Mouse (Mus musculus) embryonic facial prominence, embryonic 15.5 days (tissue): ENCODE measurements around the gene Nrros. TPM values are rescaled to one million over a fixed set of nuclear protein-coding genes. Genes with fewer than 3 reads are reported as not detected.
A peak's percentile ranks its signal among the peaks of the same experiment; 100 is the strongest.

Experiments used
- ATAC-seq: fragments of 200-750 bp; cut with Nextera tagmentation; 2 replicates; pipeline ENCODE4 v1.8.0; 2017; ENCODE audit warnings: low read depth, moderate TSS enrichment; ENCODE audit not compliant: insufficient number of reproducible peaks, low FRiP score, low TSS enrichment
- H3K27ac ChIP-seq: fragments of 300-500 bp; sonication (generic); replicated peaks from 2 replicates; pipeline ENCODE4 v1.5.1; 2015; ENCODE audit warnings: mild to moderate bottlenecking, inconsistent platforms
- H3K27me3 ChIP-seq: fragments of 300-500 bp; sonication (generic); 2 replicates; pipeline ENCODE4 v1.6.1; 2015; ENCODE audit warnings: inconsistent platforms
- H3K36me3 ChIP-seq: fragments of 300-500 bp; sonication (generic); 2 replicates; pipeline ENCODE4 v1.6.1; 2015; ENCODE audit warnings: mild to moderate bottlenecking, inconsistent platforms
- H3K4me1 ChIP-seq: fragments of 300-500 bp; sonication (generic); 2 replicates; pipeline ENCODE4 v1.6.1; 2015; ENCODE audit warnings: inconsistent platforms
- H3K4me2 ChIP-seq: fragments of 300-500 bp; sonication (generic); replicated peaks from 2 replicates; pipeline ENCODE4 v1.6.1; 2015; ENCODE audit warnings: mild to moderate bottlenecking, inconsistent platforms
- H3K4me3 ChIP-seq: fragments of 300-500 bp; sonication (generic); replicated peaks from 2 replicates; pipeline ENCODE4 v1.5.1; 2015; ENCODE audit warnings: mild to moderate bottlenecking, inconsistent platforms
- H3K9ac ChIP-seq: fragments of 300-500 bp; sonication (generic); 2 replicates; pipeline ENCODE4 v1.6.1; 2015; ENCODE audit warnings: inconsistent platforms
- H3K9me3 ChIP-seq: fragments of 300-500 bp; sonication (generic); replicated peaks from 2 replicates; pipeline ENCODE4 v1.6.1; 2016; ENCODE audit warnings: inconsistent platforms
- WGBS: fragments of 180-500 bp; shearing (Covaris S2); methylation state at CpG from one replicate; pipeline ENCODE4 v1.1.7; 2015; 5-methylcytosine and 5-hydroxymethylcytosine counted together
- polyA plus RNA-seq: library from polyadenylated mRNA; unstranded; fragments of >200 nt; fragmentation: Nextera tagmentation; extraction: Ambion mirVana; gene quantifications from 2 replicates; pipeline ENCODE4 v1.2.1, GENCODE M21; 2015

The Nrros gene
- polyA plus RNA-seq, 1 experiment from 2014 or later = 21.1 TPM

- no peak overlapping the region for H3K27ac ChIP-seq
- H3K4me3 ChIP-seq = no peak overlapping the region
- no peak for ATAC-seq
- no peak overlapping the region for H3K9ac ChIP-seq
- H3K4me1 ChIP-seq = no peaks in the 10 kb centered on the region
- H3K36me3 ChIP-seq = no peaks in the 10 kb centered on the region
- 88% methylated on average over 3 of the region's 3 CpGs for WGBS
- no peaks in the 10 kb centered on the region for H3K9me3 ChIP-seq
- H3K27me3 ChIP-seq = no peaks in the 10 kb centered on the region
- no peak overlapping the region for H3K4me2 ChIP-seq
Observed at GRCm38 (mm10) chr16:32158966-32159365, 6.4 kb downstream of the Nrros start.

DNA sequence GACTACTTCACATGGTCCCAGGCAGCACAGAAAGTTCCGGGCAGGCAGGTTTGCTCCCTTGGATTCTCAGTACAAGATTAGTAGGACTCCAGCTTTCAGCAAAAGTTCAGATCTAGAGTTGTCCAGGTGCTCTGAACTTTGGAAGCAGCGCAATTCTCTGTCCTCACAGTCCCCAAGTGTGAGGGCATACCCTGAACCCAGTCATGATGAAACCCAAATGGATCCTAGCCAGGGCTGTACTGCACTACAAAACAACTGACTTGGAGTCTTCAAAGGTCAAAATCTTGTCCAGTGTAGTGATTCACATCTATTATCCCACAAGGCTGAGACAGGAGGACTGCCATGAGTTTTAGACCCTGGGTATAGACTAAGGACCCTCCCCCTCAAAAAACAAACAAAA is 8.0 kb downstream of the Nrros start:
- Histone ChIP-seq H3K36me3 (no peaks in the 10 kb centered on the region), H3K27me3 (no peaks in the 10 kb centered on the region), H3K4me3 (no peak overlapping the region), H3K9ac (no peak overlapping the region), H3K9me3 (no peaks in the 10 kb centered on the region), H3K27ac (no peak overlapping the region), H3K4me1 (no peaks in the 10 kb centered on the region), H3K4me2 (no peak overlapping the region)
- 85% methylated on average over 2 of the region's 2 CpGs for WGBS
- ATAC-seq = no peak

GRCm38 (mm10) chr16:32156719-32157118 is 8.7 kb downstream of the Nrros start:
- no peaks in the 10 kb centered on the region for H3K36me3 ChIP-seq
- H3K4me1 ChIP-seq = no peaks in the 10 kb centered on the region
- no peaks in the 10 kb centered on the region for H3K27me3 ChIP-seq
- no peak overlapping the region for H3K4me2 ChIP-seq
- H3K9me3 ChIP-seq = no peaks in the 10 kb centered on the region
- no peak overlapping the region for H3K27ac ChIP-seq
- no peak overlapping the region for H3K9ac ChIP-seq
- no peak for ATAC-seq
- H3K4me3 ChIP-seq = no peak overlapping the region
- WGBS = 45% methylated on average over 3 of the region's 3 CpGs

- Histone ChIP-seq H3K4me1 (no peaks in the 10 kb centered on the region), H3K36me3 (no peaks in the 10 kb centered on the region), H3K4me3 (no peak overlapping the region), H3K4me2 (no peak overlapping the region), H3K9me3 (no peaks in the 10 kb centered on the region), H3K9ac (no peak overlapping the region), H3K27me3 (no peaks in the 10 kb centered on the region), H3K27ac (no peak overlapping the region)
- no peak for ATAC-seq
- 70% methylated on average over 13 of the region's 13 CpGs for whole genome bisulfite sequencing
Observed at GRCm38 (mm10) chr16:32154437-32154836, 11.0 kb downstream of the Nrros start.

DNA sequence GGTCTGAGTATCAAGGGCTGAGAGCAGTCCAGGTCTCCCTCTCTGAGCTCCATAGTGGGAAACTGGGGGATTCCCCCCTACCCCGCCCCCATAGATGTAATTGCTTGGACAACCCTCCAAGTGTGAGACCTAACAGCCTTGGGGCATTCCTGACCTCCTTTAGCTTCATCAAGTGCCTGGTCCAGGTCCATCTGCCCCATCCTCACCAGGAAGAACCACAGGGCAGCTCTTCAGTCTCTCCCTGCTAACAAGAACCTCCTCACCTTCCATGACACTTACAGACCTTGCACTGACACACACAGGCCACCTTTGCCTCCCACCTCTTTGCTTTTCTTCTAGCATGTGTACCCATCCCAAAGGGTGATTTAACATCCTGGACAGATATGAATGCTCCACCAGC is 11.4 kb downstream of the Nrros start:
- Histone ChIP-seq H3K36me3 (no peaks in the 10 kb centered on the region), H3K9me3 (no peaks in the 10 kb centered on the region)

GRCm38 (mm10) chr16:32147589-32148207 is 17.7 kb downstream of the Nrros start:
- Histone ChIP-seq H3K27me3 (no peaks in the 10 kb centered on the region), H3K9me3 (0 out of 2 replicates have a peak, but pooled peaks cover 7% of the 10 kb centered on the region), H3K27ac (no peak overlapping the region), H3K4me1 (no peaks in the 10 kb centered on the region), H3K36me3 (peaks cover 18% of the 10 kb centered on the region), H3K4me3 (no peak overlapping the region; the same call in 1 of the 2 replicates), H3K4me2 (0 out of 2 replicates have a peak overlapping the region, but pooled peaks have one; percentile 12), H3K9ac (no peak overlapping the region)
- ATAC-seq = no peak
- 61% methylated on average over 12 of the region's 13 CpGs for WGBS

More for the DNA sequence above, 11.4 kb downstream of the Nrros start:
- Histone ChIP-seq H3K4me2 (no peak overlapping the region), H3K27ac (no peak overlapping the region), H3K27me3 (no peaks in the 10 kb centered on the region), H3K4me1 (no peaks in the 10 kb centered on the region), H3K9ac (no peak overlapping the region), H3K4me3 (no peak overlapping the region)
- 78% methylated on average over 1 of the region's 1 CpGs for WGBS
- no peak for ATAC-seq

- Histone ChIP-seq H3K4me1 (no peaks in the 10 kb centered on the region), H3K4me2 (no peak overlapping the region), H3K27me3 (no peaks in the 10 kb centered on the region), H3K27ac (no peak overlapping the region), H3K9me3 (0 out of 2 replicates have a peak, but pooled peaks cover 7% of the 10 kb centered on the region), H3K36me3 (peaks cover 18% of the 10 kb centered on the region), H3K9ac (no peak overlapping the region), H3K4me3 (no peak overlapping the region)
- WGBS = 88% methylated on average over 17 of the region's 17 CpGs
- ATAC-seq = no peak
Observed at GRCm38 (mm10) chr16:32144592-32144991, 20.8 kb downstream of the Nrros start.

DNA sequence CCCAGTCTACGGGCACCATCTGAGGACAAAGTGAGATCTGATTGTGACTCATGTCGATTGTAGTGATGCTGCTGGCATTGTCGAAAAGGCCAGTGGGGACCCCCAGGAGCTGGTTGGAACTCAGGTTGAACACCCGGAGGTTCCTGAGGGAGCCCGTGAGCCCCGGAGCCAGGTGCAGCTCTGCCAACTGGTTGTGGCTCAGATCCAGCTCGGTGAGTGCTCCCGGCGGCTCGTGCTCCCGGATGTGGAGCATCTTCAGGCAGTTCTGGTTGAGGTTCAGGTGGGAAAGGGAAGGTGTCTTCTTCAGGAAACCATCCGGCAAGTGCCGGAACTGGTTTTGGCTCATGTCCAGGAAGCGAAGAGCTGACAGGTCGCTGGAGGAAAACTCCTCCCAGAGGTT is 21.6 kb downstream of the Nrros start:
- H3K4me1 ChIP-seq = no peaks in the 10 kb centered on the region
- no peak for ATAC-seq
- 88% methylated on average over 15 of the region's 15 CpGs for whole genome bisulfite sequencing

GRCm38 (mm10) chr16:32138954-32139353 is 26.4 kb downstream of the Nrros start:
- H3K9ac ChIP-seq = no peak overlapping the region
- no peaks in the 10 kb centered on the region for H3K4me1 ChIP-seq
- H3K4me3 ChIP-seq = no peak overlapping the region
- H3K36me3 ChIP-seq = peaks cover 11% of the 10 kb centered on the region
- no peaks in the 10 kb centered on the region for H3K27me3 ChIP-seq
- 0 out of 2 replicates have a peak, but pooled peaks cover 7% of the 10 kb centered on the region for H3K9me3 ChIP-seq
- H3K27ac ChIP-seq = no peak overlapping the region
- H3K4me2 ChIP-seq = no peak overlapping the region
- 89% methylated on average over 1 of the region's 1 CpGs for WGBS
- ATAC-seq = no peak

More for the DNA sequence above, 21.6 kb downstream of the Nrros start:
- H3K9ac ChIP-seq = no peak overlapping the region
- H3K27me3 ChIP-seq = no peaks in the 10 kb centered on the region
- 0 out of 2 replicates have a peak, but pooled peaks cover 7% of the 10 kb centered on the region for H3K9me3 ChIP-seq
- H3K4me2 ChIP-seq = no peak overlapping the region
- no peak overlapping the region for H3K4me3 ChIP-seq
- peaks cover 18% of the 10 kb centered on the region for H3K36me3 ChIP-seq
- no peak overlapping the region for H3K27ac ChIP-seq

DNA sequence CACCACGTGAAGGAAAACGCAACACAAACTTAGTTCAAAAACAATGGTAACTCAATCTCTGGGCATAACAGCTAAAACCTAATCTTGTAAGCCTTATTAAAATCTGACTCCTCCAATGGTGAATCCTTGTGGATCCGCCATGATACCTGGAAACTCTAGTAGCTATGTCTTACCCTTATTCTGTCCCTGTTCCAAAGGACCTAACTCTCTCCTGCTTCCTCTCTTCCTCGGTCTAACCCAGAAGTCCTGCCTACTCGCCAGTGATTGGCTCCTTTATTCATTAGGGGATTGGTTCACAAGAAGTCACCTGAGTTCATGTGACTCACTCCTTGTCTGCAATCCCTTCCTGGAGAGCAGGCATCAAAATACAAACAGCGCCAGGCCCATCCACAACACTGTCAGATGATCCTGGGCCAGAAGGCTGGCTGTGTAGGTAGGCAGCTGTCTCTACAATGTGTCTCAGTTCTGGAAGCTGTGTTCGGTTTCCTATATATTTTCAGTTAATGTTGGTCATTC is 29.5 kb downstream of the Nrros start:
- Histone ChIP-seq H3K9me3 (no peaks in the 10 kb centered on the region), H3K9ac (no peak overlapping the region), H3K4me3 (no peak overlapping the region), H3K4me2 (no peak overlapping the region), H3K27ac (no peak overlapping the region), H3K36me3 (no peaks in the 10 kb centered on the region), H3K27me3 (no peaks in the 10 kb centered on the region), H3K4me1 (no peaks in the 10 kb centered on the region)
- WGBS = 72% methylated on average over 7 of the region's 7 CpGs
- ATAC-seq = no peak

DNA sequence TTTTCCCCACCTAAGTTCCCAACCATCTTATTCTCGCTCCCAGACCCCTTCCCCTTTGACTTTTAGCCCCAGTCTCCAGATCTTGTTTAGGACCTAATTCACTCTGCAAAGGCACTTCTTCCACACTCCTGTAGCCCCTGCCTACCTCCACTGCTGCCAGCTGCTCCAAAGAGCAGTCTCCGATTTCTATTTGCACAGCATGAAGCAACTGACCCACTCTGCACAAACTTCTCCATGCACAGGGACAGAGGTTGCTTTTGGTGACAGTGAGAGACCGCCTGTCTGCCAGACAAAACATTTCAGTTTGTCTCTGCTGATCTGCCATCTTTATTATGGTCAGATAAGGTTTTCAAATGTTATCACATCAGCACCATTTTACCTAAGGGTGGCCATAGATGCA is 32.2 kb downstream of the Nrros start:
- Histone ChIP-seq H3K9ac (no peak overlapping the region), H3K4me1 (no peaks in the 10 kb centered on the region), H3K9me3 (no peaks in the 10 kb centered on the region), H3K36me3 (no peaks in the 10 kb centered on the region), H3K27me3 (no peaks in the 10 kb centered on the region), H3K27ac (no peak overlapping the region), H3K4me2 (no peak overlapping the region), H3K4me3 (no peak overlapping the region)
- no peak for ATAC-seq
- WGBS = 81% methylated on average over 3 of the region's 3 CpGs
